Mouse (Mus musculus): ENCODE measurements around the gene Gm13278.
A peak's percentile ranks its signal among the peaks of the same experiment; 100 is the strongest.
"Not testable (repeated sequence)": the region's sequence is repeated elsewhere in the genome, so short reads cannot be mapped to it uniquely, and the experiment has no call there.

The Gm13278 gene

DNA sequence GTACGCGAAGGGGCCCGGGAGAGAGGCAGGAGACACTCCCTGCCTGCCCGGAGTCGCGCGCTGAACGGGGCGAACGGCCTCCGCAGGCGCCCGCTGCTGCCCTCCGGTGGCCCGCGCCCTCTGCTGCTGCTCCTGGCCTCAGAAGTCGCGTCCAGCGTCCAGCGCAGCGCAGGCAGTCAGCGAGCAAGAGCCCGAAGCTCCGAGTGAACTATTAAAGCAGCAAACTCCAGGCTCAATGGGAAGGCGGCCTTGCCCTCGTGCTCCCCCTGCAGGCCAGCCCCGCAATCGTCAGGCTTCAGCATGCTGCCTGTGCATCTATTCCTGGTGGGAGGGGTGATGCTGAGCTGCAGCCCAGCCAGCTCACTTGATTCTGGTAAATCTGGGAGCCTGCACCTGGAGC is at the start of gene Gm13278:
Gm13278 (plus strand) TSS at position 301 of the 400 bp plus-strand sequence.
- DNase-seq (ENCODE audit: low spot score in 2 of 2), result not testable (repeated sequence)

- no peak for DNase-seq (ENCODE audit: low spot score in 2 of 2)
These were observed 48.5 kb upstream of the Gm13278 start for GRCm38 (mm10) chr4:88742771-88743371.

DNA sequence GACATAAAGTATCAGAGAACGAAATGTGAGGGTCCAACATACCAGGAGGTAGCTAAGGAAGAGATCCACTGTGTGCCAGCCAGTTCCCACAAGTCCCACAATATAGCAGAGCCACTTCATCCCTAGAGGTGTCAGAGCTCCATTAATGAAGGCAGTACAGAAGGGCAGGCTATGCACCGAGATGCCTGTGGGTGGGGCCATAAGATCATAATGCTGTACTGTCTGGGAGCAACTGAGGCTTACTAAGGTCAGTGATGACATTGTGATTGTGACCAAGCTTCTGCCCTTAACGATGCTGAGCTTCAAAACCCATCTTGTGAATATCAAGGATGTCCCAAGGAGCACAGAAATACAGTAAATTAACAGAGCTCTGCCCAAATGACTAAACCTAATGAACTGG is 47.1 kb upstream of the Gm13278 start:
- no peak for DNase-seq (ENCODE audit: low spot score in 2 of 2)

- no peak for DNase-seq (ENCODE audit: low spot score in 2 of 2)
These were observed 41.4 kb upstream of the Gm13278 start for GRCm38 (mm10) chr4:88749926-88750325.

GRCm38 (mm10) chr4:88754818-88755340 is 36.5 kb upstream of the Gm13278 start, which contains the start of gene Gm13271:
Gm13271 (plus strand) TSS chr4:88754868.
- peak; percentile 81 for DNase-seq (ENCODE audit: low spot score in 2 of 2)

DNA sequence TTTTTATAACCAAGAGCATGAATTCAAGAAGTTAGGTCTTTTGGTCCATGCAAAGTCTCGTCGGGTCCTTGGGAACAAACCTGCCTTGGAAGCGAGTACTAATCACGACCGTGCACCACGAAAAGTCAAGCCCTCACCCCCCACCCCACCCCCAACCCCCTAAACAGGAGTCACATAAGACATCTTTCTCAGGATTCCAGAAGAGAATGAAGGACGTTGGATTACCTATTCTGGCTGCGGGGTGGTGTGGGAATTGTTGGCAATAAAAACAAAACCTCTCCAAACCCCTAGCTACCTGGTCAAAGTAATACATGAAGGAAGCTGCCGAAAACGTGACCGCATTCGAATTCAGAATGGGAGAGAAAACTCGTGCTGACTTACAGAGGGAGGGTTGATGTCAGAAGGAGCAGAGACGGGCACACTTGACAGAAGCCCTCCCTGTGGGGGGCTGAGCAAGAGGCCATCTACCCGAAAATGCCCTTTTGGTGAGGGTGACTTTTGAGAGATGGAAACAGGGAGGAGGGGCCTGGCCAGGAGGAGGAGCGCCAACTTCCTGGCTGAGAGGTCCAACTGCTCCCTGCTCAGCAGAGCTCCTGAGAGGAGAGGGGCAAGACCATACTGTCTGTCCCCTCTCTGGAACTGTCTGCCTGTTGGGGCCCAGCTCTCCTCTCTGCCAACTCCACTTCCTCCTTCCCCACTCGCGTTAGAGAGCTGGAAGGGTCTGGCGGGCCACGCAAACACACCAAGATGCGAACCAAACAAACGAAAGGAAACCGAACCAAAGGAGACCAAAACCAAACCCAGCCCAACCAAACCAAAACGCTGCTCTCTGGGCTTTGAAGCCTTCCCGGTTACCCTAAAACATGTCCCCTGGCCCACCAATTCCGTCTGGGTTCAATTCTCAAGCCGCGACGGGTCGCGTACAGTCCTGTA is 34.5 kb upstream of the Gm13278 start:
- DNase-seq (ENCODE audit: low spot score in 2 of 2), result peak in 1 of 2 experiments; percentile 29

- peak; percentile 91 to 94 for DNase-seq (ENCODE audit: low spot score in 2 of 2)
These were observed 33.7 kb upstream of the Gm13278 start for GRCm38 (mm10) chr4:88757628-88758031.

GRCm38 (mm10) chr4:88758751-88759150 is 32.6 kb upstream of the Gm13278 start:
- peak; percentile 23 to 44 for DNase-seq (ENCODE audit: low spot score in 2 of 2)

DNA sequence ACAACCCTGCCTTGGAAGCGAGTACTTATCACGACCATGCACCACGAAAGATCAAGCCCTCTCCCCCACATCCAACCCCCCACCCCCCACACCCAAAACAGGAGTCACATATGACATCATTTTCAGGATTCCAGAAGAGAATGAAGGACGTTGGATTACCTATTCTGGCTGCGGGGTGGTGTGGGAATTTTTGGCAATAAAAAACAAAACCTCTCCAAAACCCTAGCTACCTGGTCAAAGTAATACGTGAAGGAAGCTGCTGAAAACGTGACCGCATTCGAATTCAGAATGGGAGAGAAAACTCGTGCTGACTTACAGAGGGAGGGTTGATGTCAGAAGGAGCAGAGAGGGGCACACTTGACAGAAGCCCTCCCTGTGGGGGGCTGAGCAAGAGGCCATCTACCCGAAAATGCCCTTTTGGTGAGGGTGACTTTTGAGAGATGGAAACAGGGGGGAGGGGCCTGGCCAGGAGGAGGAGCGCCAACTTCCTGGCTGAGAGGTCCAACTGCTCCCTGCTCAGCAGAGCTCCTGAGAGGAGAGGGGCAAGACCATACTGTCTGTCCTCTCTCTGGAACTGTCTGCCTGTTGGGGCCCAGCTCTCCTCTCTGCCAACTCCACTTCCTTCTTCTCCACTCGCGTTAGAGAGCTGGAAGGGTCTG is 31.6 kb upstream of the Gm13278 start, which contains the start of gene Gm13283:
Gm13283 (plus strand) TSS at position 510 of the 659 bp plus-strand sequence.
- DNase-seq (ENCODE audit: low spot score in 2 of 2), result peak; percentile 44 to 67

- peak; percentile 85 for DNase-seq (ENCODE audit: low spot score in 2 of 2)
These were observed 30.9 kb upstream of the Gm13278 start for GRCm38 (mm10) chr4:88760431-88760830.

- peak; percentile 64 to 73 for DNase-seq (ENCODE audit: low spot score in 2 of 2)
These were observed 29.6 kb upstream of the Gm13278 start for GRCm38 (mm10) chr4:88761776-88762175.

GRCm38 (mm10) chr4:88762341-88762740 is 29.0 kb upstream of the Gm13278 start:
- DNase-seq (ENCODE audit: low spot score in 2 of 2), result peak; percentile 32 to 35

DNA sequence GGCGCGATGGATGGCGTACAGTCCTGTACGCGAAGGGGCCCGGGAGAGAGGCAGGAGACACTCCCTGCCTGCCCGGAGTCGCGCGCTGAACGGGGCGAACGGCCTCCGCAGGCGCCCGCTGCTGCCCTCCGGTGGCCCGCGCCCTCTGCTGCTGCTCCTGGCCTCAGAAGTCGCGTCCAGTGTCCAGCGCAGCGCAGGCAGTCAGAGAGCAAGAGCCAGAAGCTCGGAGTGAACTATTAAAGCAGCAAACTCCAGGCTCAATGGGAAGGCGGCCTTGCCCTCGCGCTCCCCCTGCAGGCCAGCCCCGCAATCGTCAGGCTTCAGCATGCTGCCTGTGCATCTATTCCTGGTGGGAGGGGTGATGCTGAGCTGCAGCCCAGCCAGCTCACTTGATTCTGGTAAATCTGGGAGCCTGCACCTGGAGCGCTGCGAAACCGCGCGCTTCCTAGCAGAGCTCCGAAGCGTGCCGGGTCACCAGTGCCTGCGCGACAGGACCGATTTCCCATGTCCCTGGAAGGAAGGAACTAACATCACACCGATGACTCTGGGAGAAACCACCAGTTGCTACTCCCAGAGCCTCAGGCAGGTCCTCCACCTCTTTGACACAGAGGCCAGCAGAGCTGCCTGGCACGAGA is 27.8 kb upstream of the Gm13278 start:
- peak; percentile 76 to 78 for DNase-seq (ENCODE audit: low spot score in 2 of 2)

DNA sequence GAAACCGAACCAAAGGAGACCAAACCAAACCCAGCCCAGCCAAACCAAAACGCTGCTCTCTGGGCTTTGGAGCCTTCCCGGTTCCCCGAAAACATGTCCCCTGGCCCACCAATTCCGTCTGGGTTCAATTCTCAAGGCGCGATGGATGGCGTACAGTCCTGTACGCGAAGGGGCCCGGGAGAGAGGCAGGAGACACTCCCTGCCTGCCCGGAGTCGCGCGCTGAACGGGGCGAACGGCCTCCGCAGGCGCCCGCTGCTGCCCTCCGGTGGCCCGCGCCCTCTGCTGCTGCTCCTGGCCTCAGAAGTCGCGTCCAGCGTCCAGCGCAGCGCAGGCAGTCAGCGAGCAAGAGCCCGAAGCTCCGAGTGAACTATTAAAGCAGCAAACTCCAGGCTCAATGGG is 17.8 kb upstream of the Gm13278 start, which contains the start of gene Gm13290:
Gm13290 (plus strand) TSS at position 301 of the 400 bp plus-strand sequence.
- DNase-seq (ENCODE audit: low spot score in 2 of 2), result not testable (repeated sequence)

- not testable (repeated sequence) for DNase-seq (ENCODE audit: low spot score in 2 of 2)
These were observed 14.7 kb upstream of the Gm13278 start, which contains the start of gene Gm13289 for GRCm38 (mm10) chr4:88776622-88777021. Gm13289 (plus strand) TSS chr4:88776922.

DNA sequence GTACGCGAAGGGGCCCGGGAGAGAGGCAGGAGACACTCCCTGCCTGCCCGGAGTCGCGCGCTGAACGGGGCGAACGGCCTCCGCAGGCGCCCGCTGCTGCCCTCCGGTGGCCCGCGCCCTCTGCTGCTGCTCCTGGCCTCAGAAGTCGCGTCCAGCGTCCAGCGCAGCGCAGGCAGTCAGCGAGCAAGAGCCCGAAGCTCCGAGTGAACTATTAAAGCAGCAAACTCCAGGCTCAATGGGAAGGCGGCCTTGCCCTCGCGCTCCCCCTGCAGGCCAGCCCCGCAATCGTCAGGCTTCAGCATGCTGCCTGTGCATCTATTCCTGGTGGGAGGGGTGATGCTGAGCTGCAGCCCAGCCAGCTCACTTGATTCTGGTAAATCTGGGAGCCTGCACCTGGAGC is 11.8 kb upstream of the Gm13278 start, which contains the start of gene Gm13272:
Gm13272 (plus strand) TSS at position 301 of the 400 bp plus-strand sequence.
- DNase-seq (ENCODE audit: low spot score in 2 of 2), result not testable (repeated sequence)

- not testable (repeated sequence) for DNase-seq (ENCODE audit: low spot score in 2 of 2)
These were observed 11.0 kb upstream of the Gm13278 start for GRCm38 (mm10) chr4:88780320-88780719.

GRCm38 (mm10) chr4:88781831-88782230 is 9.5 kb upstream of the Gm13278 start, which contains the start of gene Ifnz:
Ifnz (plus strand) TSS chr4:88782131.
- not testable (repeated sequence) for DNase-seq (ENCODE audit: low spot score in 2 of 2)

GRCm38 (mm10) chr4:88782335-88782734 is 9.0 kb upstream of the Gm13278 start:
- DNase-seq (ENCODE audit: low spot score in 2 of 2), result not testable (repeated sequence)

DNA sequence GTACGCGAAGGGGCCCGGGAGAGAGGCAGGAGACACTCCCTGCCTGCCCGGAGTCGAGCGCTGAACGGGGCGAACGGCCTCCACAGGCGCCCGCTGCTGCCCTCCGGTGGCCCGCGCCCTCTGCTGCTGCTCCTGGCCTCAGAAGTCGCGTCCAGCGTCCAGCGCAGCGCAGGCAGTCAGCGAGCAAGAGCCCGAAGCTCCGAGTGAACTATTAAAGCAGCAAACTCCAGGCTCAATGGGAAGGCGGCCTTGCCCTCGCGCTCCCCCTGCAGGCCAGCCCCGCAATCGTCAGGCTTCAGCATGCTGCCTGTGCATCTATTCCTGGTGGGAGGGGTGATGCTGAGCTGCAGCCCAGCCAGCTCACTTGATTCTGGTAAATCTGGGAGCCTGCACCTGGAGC is 5.9 kb upstream of the Gm13278 start, which contains the start of gene Gm13276:
Gm13276 (plus strand) TSS at position 301 of the 400 bp plus-strand sequence.
- DNase-seq (ENCODE audit: low spot score in 2 of 2), result not testable (repeated sequence)

- DNase-seq (ENCODE audit: low spot score in 2 of 2), result peak; percentile 53 to 73
These were observed 2.9 kb upstream of the Gm13278 start, which contains the start of gene Gm13277 for GRCm38 (mm10) chr4:88788402-88788801. Gm13277 (plus strand) TSS chr4:88788632.

Measured in heart, adult 9 months (tissue).